Mouse (Mus musculus) liver, embryonic 11.5 days (tissue): ENCODE results near the gene Rngtt. TPM values are rescaled to one million over a fixed set of nuclear protein-coding genes. Genes with fewer than 3 reads are reported as not detected.
"Not testable (repeated sequence)": the region's sequence is repeated elsewhere in the genome, so short reads cannot be mapped to it uniquely, and the experiment has no call there.

ENCODE experiments used
- ATAC-seq: fragments of 200-750 bp; cut with Nextera tagmentation; replicated peaks from 2 replicates; pipeline ENCODE4 v1.8.0; 2017; ENCODE audit warnings: moderate number of reproducible peaks, mild to moderate bottlenecking, moderate TSS enrichment, moderate library complexity; ENCODE audit not compliant: low FRiP score
- DNase-seq: peaks from one replicate; pipeline ENCODE4 v3.0.0-alpha.2; 2017; ENCODE audit warnings: low spot score
- H3K27ac ChIP-seq: fragments of 300-500 bp; sonication (generic); 2 replicates; pipeline ENCODE4 v1.5.1; 2014; ENCODE audit warnings: mild to moderate bottlenecking, low read depth, low read length, control low read depth
- H3K27me3 ChIP-seq: fragments of 300-500 bp; sonication (generic); replicated peaks from 2 replicates; pipeline ENCODE4 v1.6.1; 2014; ENCODE audit warnings: low read length, mixed read lengths; ENCODE audit not compliant: control insufficient read depth, insufficient read depth
- H3K36me3 ChIP-seq: fragments of 300-500 bp; sonication (generic); 2 replicates; pipeline ENCODE4 v1.6.1; 2014; ENCODE audit warnings: mild to moderate bottlenecking, low read length, moderate library complexity, mixed read lengths; ENCODE audit not compliant: control insufficient read depth, insufficient read depth
- H3K4me1 ChIP-seq: fragments of 300-500 bp; sonication (generic); replicated peaks from 2 replicates; pipeline ENCODE4 v1.6.1; 2014; ENCODE audit warnings: low read length, mixed read lengths; ENCODE audit not compliant: control insufficient read depth, insufficient read depth
- H3K4me2 ChIP-seq: fragments of 300-500 bp; sonication (generic); 2 replicates; pipeline ENCODE4 v1.6.1; 2014; ENCODE audit warnings: mild to moderate bottlenecking, control low read depth, moderate library complexity
- H3K4me3 ChIP-seq: fragments of 300-500 bp; sonication (generic); 2 replicates; pipeline ENCODE4 v1.5.1; 2014; ENCODE audit warnings: low read depth, low read length, control low read depth
- H3K9ac ChIP-seq: fragments of 300-500 bp; sonication (generic); 2 replicates; pipeline ENCODE4 v1.6.1; 2014; ENCODE audit warnings: low read depth, low read length, control low read depth
- H3K9me3 ChIP-seq: fragments of 300-500 bp; sonication (generic); 2 replicates; pipeline ENCODE4 v1.6.1; 2016; ENCODE audit warnings: low read length, inconsistent platforms, mixed read lengths; ENCODE audit not compliant: control insufficient read depth
- WGBS: fragments of 180-500 bp; shearing (Covaris S2); extraction: QIAGEN DNeasy Blood & Tissue Kit; methylation state at CpG from one replicate; pipeline ENCODE4 v1.1.7; 2014; 5-methylcytosine and 5-hydroxymethylcytosine counted together
- polyA plus RNA-seq: library from polyadenylated mRNA; unstranded; fragments of >200 nt; fragmentation: Nextera tagmentation; extraction: Ambion mirVana; gene quantifications from 2 replicates; pipeline ENCODE4 v1.2.1, GENCODE M21; 2014

Gene Rngtt
- polyA plus RNA-seq, 1 experiment from 2014 or later, result 32.6 TPM

DNA sequence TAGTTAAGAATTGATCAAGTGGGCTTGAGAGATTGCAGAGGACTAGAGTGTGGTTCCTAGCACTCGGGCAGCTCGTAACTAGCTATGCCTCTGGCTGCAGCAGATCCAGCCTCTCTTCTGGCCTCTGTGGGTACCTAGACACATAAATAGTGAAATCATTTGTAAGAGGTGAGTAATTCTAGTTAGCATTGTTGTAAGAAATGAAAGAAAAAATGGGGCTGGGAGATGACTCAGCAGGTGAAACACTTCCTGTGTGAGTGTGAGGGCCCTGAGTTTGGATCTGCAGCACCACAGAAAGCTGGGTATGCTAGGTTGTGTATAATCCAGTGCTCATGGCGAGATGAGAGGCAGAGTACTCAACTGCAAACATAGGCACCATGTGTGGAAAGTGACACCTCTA is 136.2 kb downstream of the Rngtt start:
- 0 out of 2 replicates have a peak, but pooled peaks cover 3% of the 10 kb centered on the region for H3K4me1 ChIP-seq
- H3K9ac ChIP-seq, result no peak overlapping the region
- H3K36me3 ChIP-seq, result no peaks in the 10 kb centered on the region
- no peaks in the 10 kb centered on the region for H3K27me3 ChIP-seq
- DNase-seq (no peak), ATAC-seq (no peak)
- H3K4me2 ChIP-seq, result no peak overlapping the region
- H3K27ac ChIP-seq, result no peak overlapping the region
- WGBS, result 87% methylated on average over 3 of the region's 3 CpGs
- no peak overlapping the region for H3K4me3 ChIP-seq
- no peaks in the 10 kb centered on the region for H3K9me3 ChIP-seq

DNA sequence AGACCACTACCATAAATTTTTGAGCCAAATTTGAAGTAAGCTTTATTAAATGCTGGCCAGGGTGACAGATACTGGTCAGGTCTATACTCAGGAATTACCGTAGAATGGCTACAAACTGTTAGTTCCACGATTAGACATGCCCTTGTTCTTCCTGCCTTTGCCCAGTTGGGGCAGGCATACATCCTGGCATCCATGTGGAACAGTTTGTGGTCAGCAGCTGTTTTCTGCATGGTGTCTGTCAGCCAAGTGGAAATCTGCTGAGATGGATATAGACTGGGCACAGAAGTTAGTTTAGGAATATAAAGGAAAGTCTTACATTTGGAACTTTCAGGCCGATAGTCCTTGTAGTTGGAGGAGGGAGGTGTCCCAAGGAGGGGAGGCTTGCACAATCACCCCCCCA is 136.8 kb downstream of the Rngtt start:
- no peaks in the 10 kb centered on the region for H3K9me3 ChIP-seq
- DNase-seq, result no peak
- 87% methylated on average over 3 of the region's 3 CpGs for WGBS
- no peak overlapping the region for H3K27ac ChIP-seq
- no peak for ATAC-seq
- H3K27me3 ChIP-seq, result no peaks in the 10 kb centered on the region
- 0 out of 2 replicates have a peak, but pooled peaks cover 3% of the 10 kb centered on the region for H3K4me1 ChIP-seq
- H3K9ac ChIP-seq, result no peak overlapping the region
- no peak overlapping the region for H3K4me3 ChIP-seq
- H3K4me2 ChIP-seq, result no peak overlapping the region
- H3K36me3 ChIP-seq, result no peaks in the 10 kb centered on the region

DNA sequence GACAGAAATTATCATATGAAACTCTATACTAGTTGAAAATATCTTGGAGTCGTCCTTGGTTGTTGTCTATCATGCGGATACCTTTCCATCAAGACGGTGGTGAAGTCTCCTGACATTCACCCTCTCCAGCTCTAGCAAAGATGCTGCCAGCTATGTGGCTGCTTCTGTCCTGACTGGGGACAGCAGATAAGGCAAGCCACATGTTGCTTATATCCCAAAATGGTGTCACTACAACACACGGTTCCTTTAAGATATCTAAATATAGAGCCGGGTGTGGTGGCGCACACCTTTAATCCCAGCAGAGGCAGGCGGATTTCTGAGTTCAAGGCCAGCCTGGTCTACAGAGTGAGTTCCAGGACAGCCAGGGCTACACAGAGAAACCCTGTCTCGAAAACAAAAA is 140.2 kb downstream of the Rngtt start:
- H3K4me1 ChIP-seq, H3K27ac ChIP-seq, H3K9me3 ChIP-seq, H3K36me3 ChIP-seq, DNase-seq, H3K4me3 ChIP-seq, H3K9ac ChIP-seq, H3K4me2 ChIP-seq, H3K27me3 ChIP-seq: not testable (repeated sequence)
- WGBS, result 61% methylated on average over 8 of the region's 8 CpGs
- peak; percentile 87 for ATAC-seq

DNA sequence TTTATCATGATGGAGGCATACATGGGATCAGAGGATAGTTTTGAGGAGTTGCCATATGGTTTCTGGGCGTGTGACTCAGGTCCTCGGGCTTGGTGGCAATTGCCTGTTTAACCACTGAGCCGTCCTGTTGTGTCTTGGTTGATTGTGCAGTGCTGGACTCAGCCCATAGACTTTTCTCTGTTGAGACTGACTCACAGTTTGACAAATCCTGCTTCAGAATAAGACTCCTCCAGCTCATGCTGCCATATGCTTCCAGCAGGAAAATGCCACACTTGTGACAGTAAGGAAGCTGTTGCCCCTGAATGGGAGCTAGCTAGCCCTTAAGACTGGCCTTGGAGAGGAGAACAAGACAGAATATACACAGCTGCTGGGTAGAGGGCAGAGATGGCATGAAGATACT is 149.7 kb downstream of the Rngtt start:
- Histone ChIP-seq H3K9ac (no peak overlapping the region), H3K9me3 (no peaks in the 10 kb centered on the region), H3K4me3 (no peak overlapping the region), H3K27ac (no peak overlapping the region), H3K27me3 (no peaks in the 10 kb centered on the region), H3K36me3 (no peaks in the 10 kb centered on the region), H3K4me2 (no peak overlapping the region), H3K4me1 (no peaks in the 10 kb centered on the region)
- ATAC-seq (no peak), DNase-seq (no peak)
- WGBS, result 88% methylated on average over 3 of the region's 3 CpGs

DNA sequence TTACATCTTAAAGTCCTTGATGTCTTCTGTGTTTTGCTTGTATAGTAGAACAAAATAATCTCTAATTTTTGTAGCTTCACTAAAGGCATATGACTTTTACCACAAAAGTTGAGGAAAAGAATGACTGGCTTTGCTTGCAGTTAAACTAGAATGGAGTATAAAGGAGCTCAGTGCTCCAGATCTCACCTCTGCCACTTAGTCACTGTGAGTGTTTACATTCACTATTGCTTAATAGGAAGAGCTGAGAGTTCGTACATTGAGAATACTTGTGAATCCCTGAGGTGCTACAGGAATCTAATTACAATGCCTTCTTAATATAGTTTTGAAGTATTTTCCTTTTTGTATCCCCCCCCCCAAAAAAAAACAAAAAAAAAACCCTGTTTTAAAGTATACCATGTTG is 154.3 kb downstream of the Rngtt start:
- no peak for ATAC-seq

DNA sequence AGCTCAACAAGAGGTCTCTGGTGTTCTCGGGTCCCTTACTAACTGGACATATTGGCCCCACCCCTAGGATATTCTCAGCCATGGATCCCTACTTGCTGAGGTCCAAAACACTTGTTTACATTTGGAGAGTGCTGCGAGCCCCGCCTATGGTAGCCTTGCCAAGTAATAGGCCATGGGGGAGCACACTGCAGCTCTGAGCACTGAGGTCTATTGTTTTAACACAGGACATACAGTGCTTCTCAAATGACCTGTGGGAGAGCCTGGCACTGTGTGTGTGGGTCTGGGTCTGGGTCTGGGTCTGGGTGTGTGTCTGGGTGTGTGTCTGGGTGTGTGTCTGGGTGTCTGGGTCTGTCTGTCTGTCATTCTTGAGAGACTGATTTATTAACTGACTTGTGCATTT is 155.8 kb downstream of the Rngtt start:
- Histone ChIP-seq H3K4me1 (peaks cover 14% of the 10 kb centered on the region), H3K4me3 (no peak overlapping the region), H3K36me3 (no peaks in the 10 kb centered on the region), H3K9ac (no peak overlapping the region), H3K27ac (peak overlapping the region; percentile 90), H3K9me3 (no peaks in the 10 kb centered on the region), H3K4me2 (no peak overlapping the region), H3K27me3 (no peaks in the 10 kb centered on the region)
- 94% methylated on average over 3 of the region's 3 CpGs for WGBS
- no peak for ATAC-seq
- no peak for DNase-seq

More for the DNA sequence above, 154.3 kb downstream of the Rngtt start:
- Histone ChIP-seq H3K4me3 (no peak overlapping the region), H3K27me3 (no peaks in the 10 kb centered on the region), H3K9ac (no peak overlapping the region), H3K9me3 (no peaks in the 10 kb centered on the region), H3K4me1 (peaks cover 10% of the 10 kb centered on the region), H3K4me2 (no peak overlapping the region), H3K27ac (no peak overlapping the region), H3K36me3 (no peaks in the 10 kb centered on the region)
- 68% methylated on average over 1 of the region's 1 CpGs for WGBS
- no peak for DNase-seq

DNA sequence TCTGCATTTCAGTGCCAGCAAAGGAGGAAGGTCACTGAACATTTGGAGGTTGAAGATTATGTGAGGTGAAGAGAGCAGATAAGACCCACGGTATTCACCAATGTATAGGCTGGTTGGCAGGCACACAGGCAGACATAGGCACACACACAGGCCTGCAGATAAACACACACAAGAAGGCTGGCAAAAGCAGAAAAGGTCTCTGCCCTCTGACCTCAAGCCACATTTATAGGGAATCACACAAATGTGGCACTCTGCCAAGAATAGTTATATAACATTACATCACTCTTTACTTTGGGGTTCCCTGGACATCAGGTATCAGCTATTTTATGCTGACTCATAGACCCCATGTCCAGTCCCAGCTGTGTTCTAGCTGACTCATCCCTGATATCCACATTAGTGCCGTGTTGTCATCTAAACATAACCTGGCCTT is 156.9 kb downstream of the Rngtt start:
- Histone ChIP-seq H3K36me3 (no peaks in the 10 kb centered on the region), H3K9ac (no peak overlapping the region), H3K9me3 (no peaks in the 10 kb centered on the region), H3K4me1 (peaks cover 14% of the 10 kb centered on the region), H3K27ac (peak overlapping the region; percentile 90), H3K27me3 (no peaks in the 10 kb centered on the region), H3K4me2 (0 out of 2 replicates have a peak overlapping the region, but pooled peaks have one; percentile 16), H3K4me3 (no peak overlapping the region)
- WGBS, result 14% methylated on average over 2 of the region's 2 CpGs
- ATAC-seq (peak; percentile 96), DNase-seq (no peak)

DNA sequence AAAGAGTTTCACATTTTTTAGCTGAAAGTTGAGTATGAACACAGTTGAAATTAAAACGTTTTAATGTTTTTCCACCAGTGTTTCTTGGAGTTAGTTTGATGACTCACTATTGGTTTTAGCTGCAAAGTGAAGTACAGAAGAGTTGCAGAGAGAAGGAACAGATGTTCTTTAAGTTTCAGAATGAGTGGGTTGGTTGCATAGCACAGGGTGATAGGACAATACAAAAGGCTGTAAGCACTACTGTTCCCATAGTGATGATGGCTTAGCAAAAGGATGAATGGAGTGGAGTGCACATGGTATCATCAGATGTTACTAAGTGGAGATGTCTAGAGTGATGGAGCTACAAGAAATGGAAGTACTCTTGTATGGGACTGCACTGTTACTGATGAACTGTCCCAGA is 157.5 kb downstream of the Rngtt start:
- peak overlapping the region; percentile 39; the same call in 1 of the 2 replicates for H3K27ac ChIP-seq
- no peak overlapping the region for H3K4me3 ChIP-seq
- WGBS, result 83% methylated on average over 1 of the region's 1 CpGs
- H3K4me2 ChIP-seq, result no peak overlapping the region
- H3K27me3 ChIP-seq, result no peaks in the 10 kb centered on the region
- H3K9ac ChIP-seq, result no peak overlapping the region
- no peaks in the 10 kb centered on the region for H3K9me3 ChIP-seq
- peaks cover 14% of the 10 kb centered on the region for H3K4me1 ChIP-seq
- ATAC-seq (no peak), DNase-seq (no peak)
- no peaks in the 10 kb centered on the region for H3K36me3 ChIP-seq

DNA sequence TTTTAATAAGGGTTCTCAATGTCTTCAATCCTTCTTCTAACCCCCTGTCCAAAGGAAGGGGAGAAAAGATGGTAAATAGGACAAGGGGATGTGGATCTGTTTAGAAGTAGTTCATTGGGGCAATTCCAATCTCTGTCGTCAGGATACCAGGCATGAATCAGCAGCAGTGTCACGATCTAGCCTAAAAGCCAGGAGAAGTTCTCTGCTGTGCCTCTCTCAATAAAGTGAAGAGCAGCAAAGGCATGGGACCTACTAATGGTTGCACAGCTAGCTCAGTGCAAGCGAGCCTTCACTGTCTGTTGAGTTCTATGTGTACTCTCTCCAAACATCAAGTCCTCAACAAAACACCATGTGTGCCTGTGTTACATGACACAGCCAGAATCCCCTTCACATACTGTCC is 158.0 kb downstream of the Rngtt start:
- WGBS, result 85% methylated on average over 3 of the region's 3 CpGs
- H3K4me3 ChIP-seq, result no peak overlapping the region
- H3K4me2 ChIP-seq, result no peak overlapping the region
- ATAC-seq (no peak), DNase-seq (no peak)
- no peaks in the 10 kb centered on the region for H3K36me3 ChIP-seq
- H3K4me1 ChIP-seq, result peaks cover 14% of the 10 kb centered on the region
- no peak overlapping the region for H3K27ac ChIP-seq
- H3K27me3 ChIP-seq, result no peaks in the 10 kb centered on the region
- H3K9me3 ChIP-seq, result no peaks in the 10 kb centered on the region
- H3K9ac ChIP-seq, result no peak overlapping the region
